Mouse (Mus musculus) erythroblast, adult 5-6 weeks (primary cell): ENCODE data around the gene Ndufa9. TPM values are rescaled to one million over a fixed set of nuclear protein-coding genes. Genes with fewer than 3 reads are reported as not detected.

Experiments
- ATAC-seq: replicated peaks from 2 replicates; pipeline ENCODE4 v1.8.0; 2016; ENCODE audit warnings: moderate number of reproducible peaks, mild to moderate bottlenecking, moderate TSS enrichment, inconsistent platforms; ENCODE audit not compliant: poor library complexity, low FRiP score, severe bottlenecking
- total RNA-seq, 2 experiments: library from RNA; stranded (forward) in 1 of 2; stranded (reverse) in 1 of 2; fragments of 150-400 nt in 1 of 2; fragments of 200-764, 138-1000 nt in 1 of 2; gene quantifications; 2 replicates each; pipeline versions ENCODE4 v1.2.3 to v1.2.4; 2015 to 2017; ENCODE audit warnings: low replicate concordance in 2 of 2

The Ndufa9 gene
- total RNA-seq, 2 experiments from 2014 or later = 21.7 to 28.5 TPM

DNA sequence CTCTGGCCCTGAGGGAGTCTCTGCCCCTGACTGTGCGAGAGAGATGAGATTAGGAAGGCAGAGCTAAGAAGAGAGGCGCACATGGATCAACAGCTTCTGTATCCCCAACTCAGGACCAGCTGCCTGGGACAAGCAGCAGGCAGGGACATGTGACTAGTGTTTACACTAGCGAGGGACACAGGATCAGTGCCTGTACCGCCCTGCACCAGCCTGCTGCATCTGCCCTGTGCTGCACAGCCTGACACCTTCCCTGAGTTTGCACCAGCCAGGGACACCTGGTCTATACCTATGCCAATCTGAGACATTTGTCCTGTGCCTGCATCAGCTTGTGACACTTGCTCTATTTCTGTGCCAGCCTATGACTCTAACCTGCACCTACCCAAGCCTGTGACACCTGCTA, 75.1 kb downstream of the Ndufa9 start:
- no peak for ATAC-seq

DNA sequence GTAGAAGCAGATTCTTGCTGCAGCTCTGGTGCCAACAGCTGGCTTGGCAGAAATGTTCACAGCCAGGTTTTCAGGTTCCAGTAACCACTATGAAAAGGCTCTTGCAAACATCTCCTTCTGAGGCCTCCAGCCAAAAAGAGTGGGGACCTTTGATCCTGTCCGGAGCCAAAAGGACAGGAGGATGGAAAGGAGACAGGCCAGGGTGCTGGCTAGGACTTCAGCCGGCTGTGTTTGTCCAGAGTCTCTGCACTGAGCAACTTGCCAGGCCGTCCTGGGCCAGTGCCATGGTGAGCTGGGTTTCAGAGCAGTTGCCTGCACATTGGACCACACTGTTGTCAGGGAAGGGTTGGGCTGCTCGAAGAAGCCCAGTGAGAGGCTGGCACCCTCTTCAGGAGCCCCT, 76.6 kb downstream of the Ndufa9 start:
- ATAC-seq = no peak

Other genes with a start within 250 kb of the Ndufa9 start
- not detected in 2 replicates for gene Kcna1, start 202.8 kb downstream of the Ndufa9 start, total RNA-seq (2015; ENCODE audit: low replicate concordance)
- 0.17 TPM in 1 of 2 replicates, not detected in the other for gene Kcna1, start 202.8 kb downstream of the Ndufa9 start, total RNA-seq (2017; ENCODE audit: low replicate concordance)
- gene Kcna6, start 108.5 kb downstream of the Ndufa9 start, total RNA-seq (2015; ENCODE audit: low replicate concordance) = not detected in 2 replicates
- not detected in 2 replicates for gene Kcna6, start 108.5 kb downstream of the Ndufa9 start, total RNA-seq (2017; ENCODE audit: low replicate concordance)
- gene Akap3, start 4.0 kb upstream of the Ndufa9 start, total RNA-seq (2015; ENCODE audit: low replicate concordance) = not detected in 2 replicates
- not detected in 2 replicates for gene Akap3, start 4.0 kb upstream of the Ndufa9 start, total RNA-seq (2017; ENCODE audit: low replicate concordance)
- not detected in 2 replicates for gene Dyrk4, start 72.7 kb upstream of the Ndufa9 start, total RNA-seq (2015; ENCODE audit: low replicate concordance)
- 0.60 TPM in 1 of 2 replicates, not detected in the other for gene Dyrk4, start 72.7 kb upstream of the Ndufa9 start, total RNA-seq (2017; ENCODE audit: low replicate concordance)
- 18.0 and 20.4 TPM in 2 replicates for gene Rad51ap1, start 90.5 kb upstream of the Ndufa9 start, total RNA-seq (2015; ENCODE audit: low replicate concordance)
- 85.9 and 165 TPM in 2 replicates for gene Rad51ap1, start 90.5 kb upstream of the Ndufa9 start, total RNA-seq (2017; ENCODE audit: low replicate concordance)
- gene D6Wsu163e, start 90.8 kb upstream of the Ndufa9 start, total RNA-seq (2015; ENCODE audit: low replicate concordance) = 17.1 and 27.9 TPM in 2 replicates
- 22.6 and 29.5 TPM in 2 replicates for gene D6Wsu163e, start 90.8 kb upstream of the Ndufa9 start, total RNA-seq (2017; ENCODE audit: low replicate concordance)
- gene Fgf6, start 166.4 kb upstream of the Ndufa9 start, total RNA-seq (2015; ENCODE audit: low replicate concordance) = not detected in 2 replicates
- gene Fgf6, start 166.4 kb upstream of the Ndufa9 start, total RNA-seq (2017; ENCODE audit: low replicate concordance) = not detected in 2 replicates
- not detected in 2 replicates for gene Fgf23, start 223.8 kb upstream of the Ndufa9 start, total RNA-seq (2015; ENCODE audit: low replicate concordance)
- 0.77 TPM in 1 of 2 replicates, not detected in the other for gene Fgf23, start 223.8 kb upstream of the Ndufa9 start, total RNA-seq (2017; ENCODE audit: low replicate concordance)